Mouse (Mus musculus) neural tube, embryonic 11.5 days (tissue): ENCODE data around the gene Gdap1l1. TPM values are rescaled to one million over a fixed set of nuclear protein-coding genes. Genes with fewer than 3 reads are reported as not detected.

Experiments
- ATAC-seq: fragments of 200-750 bp; cut with Nextera tagmentation; 2 replicates; pipeline ENCODE4 v1.8.0; 2017; ENCODE audit warnings: moderate number of reproducible peaks, mild to moderate bottlenecking, moderate TSS enrichment, moderate library complexity; ENCODE audit not compliant: insufficient read depth, low FRiP score, low TSS enrichment
- DNase-seq: peaks from one replicate; pipeline ENCODE4 v3.0.0-alpha.2; 2015; ENCODE audit warnings: low spot score
- H3K27ac ChIP-seq: fragments of 300-500 bp; sonication (generic); 2 replicates; pipeline ENCODE4 v1.5.1; 2014; ENCODE audit warnings: low read depth, mild to moderate bottlenecking, low read length
- H3K27me3 ChIP-seq: fragments of 300-500 bp; sonication (generic); 2 replicates; pipeline ENCODE4 v1.6.1; 2014; ENCODE audit warnings: mild to moderate bottlenecking, low read length, mixed read lengths; ENCODE audit not compliant: control insufficient read depth, insufficient read depth
- H3K36me3 ChIP-seq: fragments of 300-500 bp; sonication (generic); 2 replicates; pipeline ENCODE4 v1.6.1; 2014; ENCODE audit warnings: mild to moderate bottlenecking, low read length, moderate library complexity, mixed read lengths; ENCODE audit not compliant: control insufficient read depth, insufficient read depth
- H3K4me1 ChIP-seq: fragments of 300-500 bp; sonication (generic); 2 replicates; pipeline ENCODE4 v1.6.1; 2014; ENCODE audit warnings: low read length, mixed read lengths; ENCODE audit not compliant: control insufficient read depth, insufficient read depth
- H3K4me2 ChIP-seq: fragments of 300-500 bp; sonication (generic); 2 replicates; pipeline ENCODE4 v1.6.1; 2014; ENCODE audit warnings: low read depth, mild to moderate bottlenecking, moderate library complexity
- H3K4me3 ChIP-seq: fragments of 300-500 bp; sonication (generic); 2 replicates; pipeline ENCODE4 v1.5.1; 2014; ENCODE audit warnings: low read depth, low read length
- H3K9ac ChIP-seq: fragments of 300-500 bp; sonication (generic); 2 replicates; pipeline ENCODE4 v1.6.1; 2014; ENCODE audit warnings: mild to moderate bottlenecking, low read length
- H3K9me3 ChIP-seq: fragments of 300-500 bp; sonication (generic); 2 replicates; pipeline ENCODE4 v1.6.1; 2016; ENCODE audit warnings: low read length; ENCODE audit not compliant: control insufficient read depth
- WGBS: fragments of 180-500 bp; shearing (Covaris S2); extraction: QIAGEN DNeasy Blood & Tissue Kit; methylation state at CpG from one replicate; pipeline ENCODE4 v1.1.7; 2014; 5-methylcytosine and 5-hydroxymethylcytosine counted together
- polyA plus RNA-seq: library from polyadenylated mRNA; unstranded; fragments of >200 nt; fragmentation: Nextera tagmentation; extraction: Ambion mirVana; gene quantifications from 2 replicates; pipeline ENCODE4 v1.2.1, GENCODE M21; 2014

The Gdap1l1 gene
- polyA plus RNA-seq, 1 experiment from 2014 or later: 53.8 TPM

- Histone ChIP-seq H3K27me3 (peaks cover 2% of the 10 kb centered on the region; the same call in 1 of the 2 replicates), H3K4me1 (no peaks in the 10 kb centered on the region; the same call in 1 of the 2 replicates), H3K36me3 (no peaks in the 10 kb centered on the region), H3K27ac (no peak overlapping the region), H3K9ac (no peak overlapping the region), H3K4me2 (no peak overlapping the region), H3K4me3 (no peak overlapping the region), H3K9me3 (no peaks in the 10 kb centered on the region)
- ATAC-seq (no peak), DNase-seq (peak; percentile 36)
- 52% methylated on average over 18 of the region's 18 CpGs for WGBS
These were observed 42.0 kb downstream of the Gdap1l1 start for GRCm38 (mm10) chr2:163480191-163480825.

- peak overlapping the region; percentile 44 for H3K4me2 ChIP-seq
- peak overlapping the region; percentile 19; the same call in 1 of the 2 replicates for H3K9ac ChIP-seq
- H3K36me3 ChIP-seq: no peaks in the 10 kb centered on the region
- no peaks in the 10 kb centered on the region for H3K9me3 ChIP-seq
- H3K27ac ChIP-seq: no peak overlapping the region
- 2% methylated on average over 20 of the region's 21 CpGs for WGBS
- DNase-seq (peak; percentile 52), ATAC-seq (peak; percentile 38; the same call in 1 of the 2 replicates)
- H3K4me1 ChIP-seq: no peaks in the 10 kb centered on the region; the same call in 1 of the 2 replicates
- peak overlapping the region; percentile 14 for H3K4me3 ChIP-seq
- peaks cover 2% of the 10 kb centered on the region; the same call in 1 of the 2 replicates for H3K27me3 ChIP-seq
These were observed 43.3 kb downstream of the Gdap1l1 start for GRCm38 (mm10) chr2:163481539-163482029.

DNA sequence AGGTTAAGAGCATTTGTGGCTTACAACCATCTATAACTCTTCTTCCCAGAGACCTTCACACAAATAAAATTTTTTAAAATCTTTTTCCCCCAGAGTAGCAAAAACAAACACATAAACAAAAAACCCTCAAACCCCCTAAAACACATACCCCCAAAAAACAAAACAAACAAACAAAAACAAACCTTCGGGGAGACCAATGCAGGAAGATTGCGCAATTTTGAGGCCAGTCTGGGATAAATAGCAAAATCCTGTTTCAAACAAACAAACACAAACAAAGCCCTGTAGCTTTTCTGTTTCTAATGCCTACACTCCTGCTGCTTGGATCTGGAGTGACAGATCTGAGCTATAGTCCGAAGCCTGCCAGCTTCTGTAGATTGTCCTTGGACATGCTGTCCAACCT is 49.1 kb downstream of the Gdap1l1 start:
- no peaks in the 10 kb centered on the region for H3K36me3 ChIP-seq

GRCm38 (mm10) chr2:163489725-163490291 is 51.5 kb downstream of the Gdap1l1 start:
- Histone ChIP-seq H3K36me3 (no peaks in the 10 kb centered on the region), H3K27me3 (no peaks in the 10 kb centered on the region), H3K9ac (no peak overlapping the region), H3K4me3 (no peak overlapping the region), H3K4me1 (no peaks in the 10 kb centered on the region), H3K9me3 (no peaks in the 10 kb centered on the region), H3K27ac (no peak overlapping the region), H3K4me2 (no peak overlapping the region)
- no peak for ATAC-seq
- no peak for DNase-seq
- 65% methylated on average over 5 of the region's 5 CpGs for WGBS

More for the DNA sequence above, 49.1 kb downstream of the Gdap1l1 start:
- DNase-seq (no peak), ATAC-seq (no peak)
- Histone ChIP-seq H3K27me3 (no peaks in the 10 kb centered on the region), H3K4me1 (no peaks in the 10 kb centered on the region), H3K9me3 (no peaks in the 10 kb centered on the region), H3K9ac (no peak overlapping the region), H3K4me2 (no peak overlapping the region), H3K4me3 (no peak overlapping the region), H3K27ac (no peak overlapping the region)
- 92% methylated on average over 3 of the region's 3 CpGs for WGBS

DNA sequence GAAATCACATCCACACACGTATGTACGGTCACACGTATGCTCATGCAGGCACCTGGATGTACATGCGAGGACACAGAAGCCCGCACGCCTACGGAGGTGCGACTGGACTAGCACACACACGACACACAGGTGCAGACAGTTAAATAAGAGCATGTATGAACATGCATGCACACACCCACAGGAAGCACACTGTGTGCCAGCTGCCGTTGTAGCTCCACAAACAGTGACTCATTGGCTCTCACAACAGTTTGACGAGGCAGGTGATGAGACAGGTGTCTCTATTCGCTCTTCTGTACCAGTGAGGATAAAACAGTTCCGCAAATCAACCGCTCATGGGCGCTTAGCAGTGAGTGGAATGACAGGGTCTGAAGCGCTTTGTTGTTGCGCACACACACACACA is 52.4 kb downstream of the Gdap1l1 start:
- Histone ChIP-seq H3K27ac (no peak overlapping the region), H3K4me2 (no peak overlapping the region), H3K36me3 (no peaks in the 10 kb centered on the region), H3K27me3 (no peaks in the 10 kb centered on the region), H3K4me1 (no peaks in the 10 kb centered on the region), H3K9ac (no peak overlapping the region), H3K4me3 (no peak overlapping the region), H3K9me3 (no peaks in the 10 kb centered on the region)
- WGBS: 92% methylated on average over 17 of the region's 17 CpGs
- DNase-seq (no peak), ATAC-seq (no peak)

GRCm38 (mm10) chr2:163491351-163491750 is 53.1 kb downstream of the Gdap1l1 start:
- no peak overlapping the region for H3K9ac ChIP-seq
- H3K4me2 ChIP-seq: no peak overlapping the region
- H3K27me3 ChIP-seq: no peaks in the 10 kb centered on the region
- H3K4me3 ChIP-seq: no peak overlapping the region
- DNase-seq: no peak
- no peaks in the 10 kb centered on the region for H3K36me3 ChIP-seq
- H3K4me1 ChIP-seq: no peaks in the 10 kb centered on the region
- ATAC-seq: no peak
- no peak overlapping the region for H3K27ac ChIP-seq
- H3K9me3 ChIP-seq: no peaks in the 10 kb centered on the region
- 61% methylated on average over 7 of the region's 7 CpGs for WGBS

DNA sequence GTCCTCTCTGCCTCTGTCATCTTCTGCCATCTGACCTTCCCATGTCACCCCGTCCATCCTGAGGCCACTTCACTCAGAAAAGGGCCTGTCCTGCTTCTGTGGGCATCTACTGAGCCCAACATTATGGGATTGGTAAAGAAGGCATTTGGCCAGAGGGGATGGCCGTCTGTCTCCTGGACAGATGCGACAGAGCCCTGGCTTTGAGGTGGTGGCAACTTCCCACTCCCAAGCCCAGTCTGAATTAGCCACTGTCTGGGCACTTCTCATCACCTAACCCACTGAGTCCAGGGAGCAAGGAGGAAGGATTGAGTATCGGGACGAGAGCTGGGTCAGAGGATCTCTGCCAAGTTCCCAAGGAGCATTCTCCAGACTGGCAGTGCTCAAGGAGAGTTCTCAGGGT is 53.7 kb downstream of the Gdap1l1 start, which contains the start of gene R3hdml:
Gene R3hdml, plus strand, starts transcription at position 301 of the 400 bp plus-strand sequence.
- no peak for ATAC-seq
- Histone ChIP-seq H3K27me3 (no peaks in the 10 kb centered on the region), H3K27ac (no peak within 1 kb of the TSS), H3K9ac (no peak within 1 kb of the TSS), H3K4me1 (no peaks in the 10 kb centered on the region), H3K4me2 (no peak within 1 kb of the TSS), H3K36me3 (no peaks in the 10 kb centered on the region), H3K4me3 (no peak within 1 kb of the TSS), H3K9me3 (no peaks in the 10 kb centered on the region)
- no peak for DNase-seq
- WGBS: 78% methylated on average over 5 of the region's 5 CpGs

- WGBS: 15% methylated on average over 5 of the region's 5 CpGs
- H3K4me1 ChIP-seq: no peaks in the 10 kb centered on the region
- H3K9ac ChIP-seq: no peak overlapping the region
- no peak for ATAC-seq
- H3K4me2 ChIP-seq: no peak overlapping the region
- no peak overlapping the region for H3K4me3 ChIP-seq
- DNase-seq: no peak
- H3K27ac ChIP-seq: no peak overlapping the region
- no peaks in the 10 kb centered on the region for H3K9me3 ChIP-seq
- no peaks in the 10 kb centered on the region for H3K27me3 ChIP-seq
- no peaks in the 10 kb centered on the region for H3K36me3 ChIP-seq
These were observed 54.8 kb downstream of the Gdap1l1 start for GRCm38 (mm10) chr2:163493031-163493430.

DNA sequence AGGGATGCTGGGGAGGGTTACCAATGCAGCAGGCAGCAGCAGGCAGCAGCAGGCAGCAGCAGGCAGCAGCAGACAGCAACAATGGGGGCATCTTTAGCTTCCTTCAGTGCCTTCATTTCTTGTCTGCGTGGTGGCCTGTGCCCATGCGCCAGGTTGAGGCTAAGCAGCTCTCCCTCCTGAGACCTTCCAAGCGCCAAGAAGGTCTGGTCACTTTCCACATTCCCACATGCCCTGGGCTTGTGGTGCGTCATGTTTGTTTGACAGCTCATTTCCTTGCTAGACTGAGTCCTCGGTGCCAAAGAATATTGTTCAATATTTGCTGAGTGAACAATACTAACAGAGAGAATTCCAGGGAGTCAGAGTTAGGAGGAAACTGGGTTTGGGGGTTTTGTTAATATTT is 55.7 kb downstream of the Gdap1l1 start:
- ATAC-seq: no peak
- 64% methylated on average over 5 of the region's 5 CpGs for WGBS

More for the DNA sequence above, 55.7 kb downstream of the Gdap1l1 start:
- Histone ChIP-seq H3K9me3 (no peaks in the 10 kb centered on the region), H3K27ac (no peak overlapping the region), H3K4me2 (no peak overlapping the region), H3K4me3 (no peak overlapping the region), H3K27me3 (no peaks in the 10 kb centered on the region), H3K4me1 (no peaks in the 10 kb centered on the region), H3K36me3 (no peaks in the 10 kb centered on the region), H3K9ac (no peak overlapping the region)
- no peak for DNase-seq
